Mouse (Mus musculus) hindbrain, embryonic 11.5 days (tissue): Measurements from ENCODE around the gene Car5a. TPM values are rescaled to one million over a fixed set of nuclear protein-coding genes. Genes with fewer than 3 reads are reported as not detected.

Experiments
- ATAC-seq: fragments of 200-750 bp; cut with Nextera tagmentation; 2 replicates; pipeline ENCODE4 v1.8.0; 2017; ENCODE audit warnings: mild to moderate bottlenecking, moderate TSS enrichment, moderate library complexity; ENCODE audit not compliant: low FRiP score
- DNase-seq: peaks from one replicate; pipeline ENCODE4 v3.0.0-alpha.2; 2015; ENCODE audit warnings: low spot score
- H3K27ac ChIP-seq: fragments of 300-500 bp; sonication (generic); 2 replicates; pipeline ENCODE4 v1.5.1; 2014; ENCODE audit warnings: mild to moderate bottlenecking, low read depth, low read length
- H3K27me3 ChIP-seq: fragments of 300-500 bp; sonication (generic); 2 replicates; pipeline ENCODE4 v1.6.1; 2014; ENCODE audit warnings: mild to moderate bottlenecking, low read length, moderate library complexity, mixed read lengths; ENCODE audit not compliant: control insufficient read depth, insufficient read depth
- H3K36me3 ChIP-seq: fragments of 300-500 bp; sonication (generic); 2 replicates; pipeline ENCODE4 v1.6.1; 2014; ENCODE audit warnings: mild to moderate bottlenecking, low read length, moderate library complexity, mixed read lengths; ENCODE audit not compliant: control insufficient read depth, insufficient read depth
- H3K4me1 ChIP-seq: fragments of 300-500 bp; sonication (generic); replicated peaks from 2 replicates; pipeline ENCODE4 v1.6.1; 2014; ENCODE audit warnings: low read length, mixed read lengths; ENCODE audit not compliant: control insufficient read depth, insufficient read depth
- H3K4me2 ChIP-seq: fragments of 300-500 bp; sonication (generic); replicated peaks from 2 replicates; pipeline ENCODE4 v1.6.1; 2014; ENCODE audit warnings: mild to moderate bottlenecking, low read depth, low read length
- H3K4me3 ChIP-seq: fragments of 300-500 bp; sonication (generic); 2 replicates; pipeline ENCODE4 v1.5.1; 2014; ENCODE audit warnings: low read depth, low read length
- H3K9ac ChIP-seq: fragments of 300-500 bp; sonication (generic); 2 replicates; pipeline ENCODE4 v1.6.1; 2014; ENCODE audit warnings: low read depth, low read length
- H3K9me3 ChIP-seq: fragments of 300-500 bp; sonication (generic); 2 replicates; pipeline ENCODE4 v1.6.1; 2016; ENCODE audit warnings: low read length; ENCODE audit not compliant: control insufficient read depth
- WGBS: fragments of 180-500 bp; shearing (Covaris S2); extraction: QIAGEN DNeasy Blood & Tissue Kit; methylation state at CpG from one replicate; pipeline ENCODE4 v1.1.7; 2014; 5-methylcytosine and 5-hydroxymethylcytosine counted together
- polyA plus RNA-seq: library from polyadenylated mRNA; unstranded; fragments of >200 nt; fragmentation: Nextera tagmentation; extraction: Ambion mirVana; gene quantifications from 2 replicates; pipeline ENCODE4 v1.2.1, GENCODE M21; 2014

The Car5a gene
- 0.15 TPM in 1 of 2 replicates, not detected in the other for polyA plus RNA-seq

- H3K9me3 ChIP-seq, result no peaks in the 10 kb centered on the region
- H3K4me2 ChIP-seq, result no peak within 1 kb of the TSS
- no peak for ATAC-seq
- H3K9ac ChIP-seq, result no peak within 1 kb of the TSS
- H3K27ac ChIP-seq, result no peak within 1 kb of the TSS
- no peaks in the 10 kb centered on the region; the same call in 1 of the 2 replicates for H3K4me1 ChIP-seq
- no peaks in the 10 kb centered on the region for H3K36me3 ChIP-seq
- H3K27me3 ChIP-seq, result no peaks in the 10 kb centered on the region
- H3K4me3 ChIP-seq, result no peak within 1 kb of the TSS
- no peak for DNase-seq
Observed at GRCm38 (mm10) chr8:121944831-121945230, at the start of gene Car5a. Gene Car5a, minus strand, starts transcription at chr8:121944904.

GRCm38 (mm10) chr8:121992911-121993310 is 48.2 kb upstream of the Car5a start:
- no peak for ATAC-seq
- Histone ChIP-seq H3K27ac (no peak overlapping the region), H3K4me2 (no peak overlapping the region), H3K9ac (no peak overlapping the region), H3K4me1 (no peaks in the 10 kb centered on the region), H3K27me3 (no peaks in the 10 kb centered on the region), H3K9me3 (no peaks in the 10 kb centered on the region), H3K4me3 (no peak overlapping the region), H3K36me3 (peaks cover 7% of the 10 kb centered on the region)
- 88% methylated on average over 4 of the region's 4 CpGs for WGBS
- no peak for DNase-seq

- no peaks in the 10 kb centered on the region for H3K27me3 ChIP-seq
- no peaks in the 10 kb centered on the region for H3K9me3 ChIP-seq
- H3K36me3 ChIP-seq, result no peaks in the 10 kb centered on the region; the same call in 1 of the 2 replicates
- H3K4me1 ChIP-seq, result no peaks in the 10 kb centered on the region
- ATAC-seq (no peak), DNase-seq (no peak)
- no peak overlapping the region for H3K27ac ChIP-seq
- H3K9ac ChIP-seq, result no peak overlapping the region
- no peak overlapping the region for H3K4me3 ChIP-seq
- 90% methylated on average over 7 of the region's 7 CpGs for WGBS
- H3K4me2 ChIP-seq, result no peak overlapping the region
Observed at GRCm38 (mm10) chr8:121991611-121992010, 46.9 kb upstream of the Car5a start.

- DNase-seq (no peak), ATAC-seq (no peak)
- no peaks in the 10 kb centered on the region for H3K9me3 ChIP-seq
- no peaks in the 10 kb centered on the region; the same call in 1 of the 2 replicates for H3K36me3 ChIP-seq
- no peak overlapping the region for H3K4me2 ChIP-seq
- H3K4me3 ChIP-seq, result no peak overlapping the region
- no peak overlapping the region for H3K9ac ChIP-seq
- H3K27ac ChIP-seq, result no peak overlapping the region
- H3K4me1 ChIP-seq, result no peaks in the 10 kb centered on the region
- 86% methylated on average over 9 of the region's 9 CpGs for WGBS
- H3K27me3 ChIP-seq, result no peaks in the 10 kb centered on the region
Observed at GRCm38 (mm10) chr8:121990506-121991255, 46.0 kb upstream of the Car5a start.

GRCm38 (mm10) chr8:121987892-121988291 is 43.2 kb upstream of the Car5a start:
- no peak overlapping the region for H3K4me2 ChIP-seq
- no peak overlapping the region for H3K4me3 ChIP-seq
- H3K4me1 ChIP-seq, result no peaks in the 10 kb centered on the region
- H3K27ac ChIP-seq, result no peak overlapping the region
- no peaks in the 10 kb centered on the region for H3K9me3 ChIP-seq
- WGBS, result 89% methylated on average over 5 of the region's 5 CpGs
- no peaks in the 10 kb centered on the region; the same call in 1 of the 2 replicates for H3K36me3 ChIP-seq
- DNase-seq (no peak), ATAC-seq (no peak)
- H3K9ac ChIP-seq, result no peak overlapping the region
- no peaks in the 10 kb centered on the region for H3K27me3 ChIP-seq

- no peaks in the 10 kb centered on the region for H3K27me3 ChIP-seq
- DNase-seq (no peak), ATAC-seq (no peak)
- H3K27ac ChIP-seq, result no peak overlapping the region
- no peaks in the 10 kb centered on the region for H3K9me3 ChIP-seq
- peaks cover 2% of the 10 kb centered on the region; the same call in 1 of the 2 replicates for H3K36me3 ChIP-seq
- no peak overlapping the region for H3K4me2 ChIP-seq
- H3K9ac ChIP-seq, result no peak overlapping the region
- WGBS, result 95% methylated on average over 3 of the region's 3 CpGs
- H3K4me1 ChIP-seq, result no peaks in the 10 kb centered on the region
- no peak overlapping the region for H3K4me3 ChIP-seq
Observed at GRCm38 (mm10) chr8:121985673-121986072, 41.0 kb upstream of the Car5a start.

- H3K27me3 ChIP-seq, result no peaks in the 10 kb centered on the region
- no peak overlapping the region for H3K27ac ChIP-seq
- ATAC-seq (no peak), DNase-seq (no peak)
- WGBS, result 93% methylated on average over 7 of the region's 7 CpGs
- H3K9me3 ChIP-seq, result no peaks in the 10 kb centered on the region
- H3K4me3 ChIP-seq, result no peak overlapping the region
- peaks cover 5% of the 10 kb centered on the region; the same call in 1 of the 2 replicates for H3K36me3 ChIP-seq
- H3K9ac ChIP-seq, result no peak overlapping the region
- H3K4me2 ChIP-seq, result no peak overlapping the region
- H3K4me1 ChIP-seq, result no peaks in the 10 kb centered on the region
Observed at GRCm38 (mm10) chr8:121981520-121981895, 36.8 kb upstream of the Car5a start.

- H3K27me3 ChIP-seq, result no peaks in the 10 kb centered on the region
- ATAC-seq (no peak), DNase-seq (no peak)
- H3K4me1 ChIP-seq, result no peaks in the 10 kb centered on the region
- no peak overlapping the region for H3K4me3 ChIP-seq
- H3K9me3 ChIP-seq, result no peaks in the 10 kb centered on the region
- peaks cover 5% of the 10 kb centered on the region; the same call in 1 of the 2 replicates for H3K36me3 ChIP-seq
- no peak overlapping the region for H3K4me2 ChIP-seq
- H3K27ac ChIP-seq, result no peak overlapping the region
- WGBS, result 93% methylated on average over 11 of the region's 11 CpGs
- H3K9ac ChIP-seq, result no peak overlapping the region
Observed at GRCm38 (mm10) chr8:121980792-121981519, 36.3 kb upstream of the Car5a start.
